Mouse (Mus musculus) brain, embryonic 14.5 days (tissue): ENCODE data around the gene Sugct.

Experiments used
- CTCF ChIP-seq: fragments of 200-500 bp; IDR thresholded peaks from 2 replicates; pipeline ENCODE4 v1.5.1; 2012; ENCODE audit warnings: inconsistent platforms, mild to moderate bottlenecking, moderate library complexity, borderline replicate concordance; ENCODE audit not compliant: insufficient read depth, insufficient read length; ENCODE audit errors: extremely low read depth
- POLR2A ChIP-seq: fragments of 200-500 bp; IDR thresholded peaks from 2 replicates; pipeline ENCODE4 v1.6.1; 2012; ENCODE audit warnings: mild to moderate bottlenecking, inconsistent platforms, borderline replicate concordance; ENCODE audit not compliant: poor library complexity, insufficient read depth, insufficient read length, severe bottlenecking; ENCODE audit errors: extremely low read depth

- no peak for TF ChIP-seq POLR2A
- TF ChIP-seq CTCF, result no peak
Measured at GRCm38 (mm10) chr13:16838409-16838808, 856.9 kb downstream of the Sugct start.
